Mouse (Mus musculus) B cell, adult 2 months (primary cell): Measurements from ENCODE around the gene Acp2.

Experiments used
- DNase-seq, 2 experiments: peaks; one replicate each; pipeline ENCODE4 v3.0.0; 2022

Gene Acp2

GRCm38 (mm10) chr2:91202222-91202971 is at the start of gene Acp2, which contains the start of gene Nr1h3:
TSS of gene Acp2 (plus strand) at chr2:91202885.
TSS of gene Nr1h3 (minus strand) at chr2:91202834.
- DNase-seq, result peak; percentile 94 to 95

- DNase-seq, result no peak
Observed at GRCm38 (mm10) chr2:91152885-91153377, 49.8 kb upstream of the Acp2 start.

- no peak for DNase-seq
Observed at GRCm38 (mm10) chr2:91154091-91154490, 48.6 kb upstream of the Acp2 start.

- DNase-seq, result no peak
Observed at GRCm38 (mm10) chr2:91157002-91157752, 45.5 kb upstream of the Acp2 start.

GRCm38 (mm10) chr2:91160591-91160990 is 42.1 kb upstream of the Acp2 start:
- no peak for DNase-seq

GRCm38 (mm10) chr2:91162952-91163351 is 39.7 kb upstream of the Acp2 start:
- no peak for DNase-seq

GRCm38 (mm10) chr2:91163532-91163931 is 39.2 kb upstream of the Acp2 start:
- no peak for DNase-seq

- DNase-seq, result no peak
Observed at GRCm38 (mm10) chr2:91164991-91165390, 37.7 kb upstream of the Acp2 start.

GRCm38 (mm10) chr2:91167629-91168028 is 35.1 kb upstream of the Acp2 start:
- no peak for DNase-seq

- no peak for DNase-seq
Observed at GRCm38 (mm10) chr2:91169587-91170322, 32.9 kb upstream of the Acp2 start.

- no peak for DNase-seq
Observed at GRCm38 (mm10) chr2:91175490-91175889, 27.2 kb upstream of the Acp2 start.

- DNase-seq, result no peak
Observed at GRCm38 (mm10) chr2:91176234-91176633, 26.5 kb upstream of the Acp2 start.

- DNase-seq, result no peak
Observed at GRCm38 (mm10) chr2:91179825-91180224, 22.9 kb upstream of the Acp2 start.

- no peak for DNase-seq
Observed at GRCm38 (mm10) chr2:91180706-91181105, 22.0 kb upstream of the Acp2 start.

- peak; percentile 24 to 34 for DNase-seq
Observed at GRCm38 (mm10) chr2:91182016-91182404, 20.7 kb upstream of the Acp2 start.

- DNase-seq, result peak; percentile 82 to 83
Observed at GRCm38 (mm10) chr2:91182405-91183147, 20.1 kb upstream of the Acp2 start.

- DNase-seq, result peak; percentile 96 to 98
Observed at GRCm38 (mm10) chr2:91183148-91183513, 19.6 kb upstream of the Acp2 start.

GRCm38 (mm10) chr2:91183711-91184405 is 18.8 kb upstream of the Acp2 start, which contains the start of gene Madd:
TSS of gene Madd (minus strand) at chr2:91183837.
- peak; percentile 78 to 81 for DNase-seq

- DNase-seq, result no peak
Observed at GRCm38 (mm10) chr2:91186208-91186607, 16.5 kb upstream of the Acp2 start.

GRCm38 (mm10) chr2:91187431-91187830 is 15.3 kb upstream of the Acp2 start:
- DNase-seq, result no peak

GRCm38 (mm10) chr2:91190501-91190900 is 12.2 kb upstream of the Acp2 start:
- DNase-seq, result peak in 1 of 2 experiments; percentile 9
